Mouse (Mus musculus): ENCODE measurements around the gene Etfbkmt.
"Not testable (repeated sequence)": the region's sequence is repeated elsewhere in the genome, so short reads cannot be mapped to it uniquely, and the experiment has no call there.

The Etfbkmt gene

DNA sequence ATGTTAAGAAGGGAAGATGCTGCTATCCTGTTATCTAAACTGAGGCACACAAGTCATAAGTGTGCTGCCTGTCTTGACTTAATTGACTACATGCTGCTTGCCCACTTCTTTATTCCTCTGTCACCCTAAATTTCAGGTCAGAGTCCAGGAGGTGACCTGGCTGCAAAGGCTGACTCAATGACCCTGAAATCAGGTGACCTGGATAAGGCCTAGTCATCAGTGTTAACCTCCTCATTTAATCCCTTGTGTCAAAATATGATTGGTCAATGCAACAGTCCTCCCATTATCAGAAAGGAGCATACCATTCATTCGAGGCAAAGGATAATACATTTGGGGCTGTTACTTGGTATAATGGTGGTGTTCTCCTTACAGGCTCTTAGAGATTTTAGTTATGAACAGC is at the start of gene Etfbkmt:
TSS of gene Etfbkmt (plus strand) at position 379 of the 400 bp plus-strand sequence.
- CTCF ChIA-PET: no interaction called here

DNA sequence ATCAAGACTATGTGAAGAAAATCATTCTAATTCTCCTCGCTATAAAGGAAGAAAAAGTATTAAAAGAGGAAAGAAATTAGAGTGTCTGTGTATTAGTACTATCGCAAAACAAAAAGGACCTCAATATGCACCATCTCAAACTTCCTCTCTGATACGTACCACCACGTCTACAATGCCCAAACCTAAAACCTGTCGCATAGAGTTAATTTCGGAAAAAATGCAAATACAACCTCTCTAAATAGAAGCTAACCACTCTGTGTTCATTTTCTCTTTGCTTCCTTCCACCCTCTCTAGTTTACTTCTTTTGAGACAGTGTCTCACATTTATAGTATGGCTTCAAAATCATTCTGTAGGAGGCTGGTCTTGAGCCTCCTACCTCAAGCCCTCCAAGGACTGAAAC is 47.2 kb upstream of the Etfbkmt start:
- CTCF ChIA-PET: interaction anchor here (0.6 kb wide), 1 partner anchor 109 kb away, joined by 4 read pairs; no protein-coding TSS in a partner anchor

DNA sequence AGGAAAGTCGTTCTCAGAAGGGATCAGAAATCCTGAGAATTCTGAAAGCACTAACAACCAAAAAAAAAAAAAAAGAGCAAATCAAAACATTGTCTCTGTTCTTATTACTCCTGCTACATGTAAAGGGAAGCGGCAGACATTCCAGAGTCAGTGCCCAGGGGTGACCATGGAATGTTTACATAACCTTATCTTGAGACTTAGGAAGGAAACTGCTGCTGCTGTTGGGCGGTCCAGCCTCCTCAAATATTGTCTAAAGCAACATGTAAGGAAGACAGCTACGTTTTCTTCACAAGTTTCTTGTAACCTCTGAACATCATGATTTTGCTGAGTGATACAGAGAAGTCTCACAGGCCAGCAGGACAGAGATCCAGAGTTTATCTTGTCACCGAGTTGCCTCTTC is 46.2 kb upstream of the Etfbkmt start:
- CTCF ChIA-PET: interaction anchor here (0.6 kb wide), 1 partner anchor 58 kb away, joined by 3 read pairs; no protein-coding TSS in a partner anchor

DNA sequence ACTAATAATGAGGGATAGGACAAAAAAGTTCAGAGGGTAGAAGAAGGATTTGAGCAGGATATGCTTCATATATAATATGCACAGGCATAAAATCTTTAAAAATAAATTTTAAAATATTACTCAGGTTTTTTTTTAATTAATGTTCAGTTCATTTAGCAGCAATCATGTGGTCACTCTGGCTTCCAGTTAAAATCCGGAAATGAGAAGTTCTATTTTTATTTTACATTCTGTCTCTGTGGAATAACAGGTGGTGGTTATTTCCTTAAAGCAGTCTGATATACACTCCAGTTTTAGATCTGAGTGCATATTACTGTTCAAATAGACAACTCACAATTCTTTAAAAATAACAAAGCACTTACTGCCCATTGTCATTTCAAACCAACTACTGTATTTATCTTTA is 45.1 kb upstream of the Etfbkmt start:
- CTCF ChIA-PET: no interaction called here

DNA sequence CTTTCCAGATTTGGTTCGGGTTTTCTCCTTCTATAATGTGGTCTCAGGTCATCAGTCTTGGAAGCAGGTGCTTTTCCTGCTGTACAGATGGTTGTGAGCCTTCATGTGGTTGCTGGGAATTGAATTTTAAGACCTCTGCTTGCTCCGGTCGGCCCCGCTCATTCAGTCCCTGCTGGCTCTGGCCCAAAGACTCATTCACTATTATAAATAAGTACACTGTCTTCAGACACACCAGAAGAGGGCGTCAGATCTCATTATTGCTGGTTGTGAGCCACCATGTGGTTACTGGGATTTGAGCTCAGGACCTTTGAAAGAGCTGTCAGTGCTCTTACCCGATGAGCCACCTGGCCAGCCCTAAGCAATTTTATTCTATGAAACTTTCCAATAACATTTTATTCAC is 44.3 kb upstream of the Etfbkmt start:
- CTCF ChIA-PET: no interaction called here

DNA sequence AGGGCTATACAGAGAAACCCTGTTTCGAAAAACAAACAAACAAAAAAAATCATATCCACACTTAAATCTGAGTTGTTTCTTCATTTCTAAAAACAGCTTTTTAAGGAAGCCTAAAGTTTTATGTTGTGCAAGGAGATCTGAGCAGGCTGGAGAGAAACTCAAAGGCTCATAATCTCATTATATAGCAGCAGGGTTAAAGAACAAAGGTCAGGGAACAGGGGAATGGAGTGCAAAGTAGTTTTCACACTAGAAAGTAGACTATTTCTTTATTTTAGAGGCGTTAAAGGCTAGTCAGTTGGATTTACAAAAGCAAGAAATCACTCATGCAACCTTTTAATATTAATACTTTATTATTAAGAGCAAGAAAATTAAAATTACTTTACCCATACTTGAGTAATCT is 43.4 kb upstream of the Etfbkmt start:
- CTCF ChIA-PET: interaction anchor here (0.6 kb wide), 1 partner anchor 23 kb away, joined by 3 read pairs; no protein-coding TSS in a partner anchor

DNA sequence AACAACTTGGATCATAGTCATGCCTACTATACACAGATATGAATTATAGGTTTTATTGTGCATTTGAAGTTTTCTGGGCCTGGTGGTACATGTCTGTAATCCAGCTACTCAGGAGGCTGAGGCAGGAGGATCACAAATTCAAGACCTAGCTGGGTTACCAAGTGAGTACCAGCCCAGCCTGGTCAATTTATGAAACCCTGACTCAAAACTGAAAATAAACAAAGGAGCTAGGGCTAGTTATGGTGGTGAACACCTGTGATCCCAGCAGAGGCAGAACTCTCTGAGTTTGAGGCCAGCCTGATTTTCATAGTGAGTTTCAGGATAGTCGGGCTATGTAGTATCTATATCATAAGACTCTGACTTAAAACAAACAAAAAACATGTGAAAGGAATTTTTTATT is 42.4 kb upstream of the Etfbkmt start:
- CTCF ChIA-PET: no interaction called here

DNA sequence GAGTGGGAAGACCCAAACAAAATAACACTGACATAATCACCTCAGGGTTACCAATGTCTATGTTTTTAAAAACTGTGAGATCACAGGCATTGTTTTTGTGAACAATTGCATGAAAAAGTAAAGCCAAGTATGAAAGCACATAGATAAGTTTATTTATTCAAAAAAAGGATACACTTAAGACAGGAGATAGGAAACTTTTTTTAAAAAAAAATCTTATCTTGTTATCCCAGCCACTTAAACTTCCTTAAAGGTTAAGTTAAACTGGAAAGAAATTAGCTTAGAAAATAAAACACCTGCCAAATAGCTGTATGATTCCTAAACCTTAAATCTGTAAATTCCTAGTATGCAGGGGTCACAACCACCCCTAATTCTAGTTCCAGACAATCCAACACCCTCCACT is 40.7 kb upstream of the Etfbkmt start:
- CTCF ChIA-PET: interaction anchor here (0.7 kb wide), 1 partner anchor 8 kb away, joined by 4 read pairs; no protein-coding TSS in a partner anchor

DNA sequence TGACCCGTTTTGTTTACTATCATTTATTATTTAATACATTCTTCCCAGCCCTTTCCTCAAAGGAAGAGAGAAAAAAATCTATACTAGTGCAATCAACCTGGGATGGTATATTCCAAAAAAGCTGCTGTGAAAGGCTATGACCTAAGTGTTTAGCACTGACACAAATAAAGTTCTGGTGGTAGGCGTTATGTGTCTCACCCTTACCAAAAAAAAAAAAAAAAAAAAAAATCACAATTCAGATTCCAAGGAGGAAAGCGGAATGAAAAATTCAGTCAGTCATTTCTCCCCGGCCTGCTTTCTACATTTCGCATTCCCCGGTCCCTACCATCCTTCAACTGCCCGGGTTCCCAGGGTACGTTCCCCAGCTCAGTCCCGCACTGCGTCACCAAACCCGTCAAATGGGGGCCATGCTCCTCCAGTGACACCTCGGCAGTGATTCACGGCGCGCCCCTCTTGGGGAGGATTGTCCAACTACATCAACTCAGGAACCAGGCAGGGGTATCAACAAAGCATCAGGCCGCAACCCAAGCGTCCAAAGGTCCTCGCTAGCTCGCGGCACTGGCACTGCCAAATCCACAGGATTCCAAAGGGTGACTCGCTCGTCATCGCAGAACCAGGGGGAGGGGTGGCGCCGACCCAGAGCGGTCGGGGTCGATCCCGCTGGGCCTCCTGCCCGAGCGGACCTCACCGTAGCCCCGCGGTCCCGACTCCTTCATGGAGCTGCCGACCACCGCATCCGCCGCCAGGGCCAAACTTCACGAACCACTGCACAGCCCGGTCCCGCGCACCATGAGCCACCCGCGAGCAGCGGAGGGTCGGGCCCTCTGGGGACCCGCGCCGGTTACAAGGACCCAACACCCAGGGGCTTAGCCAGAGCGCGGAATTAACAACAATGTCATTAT is 39.2 kb upstream of the Etfbkmt start:
- CTCF ChIA-PET: interaction anchor here (0.6 to 0.7 kb wide), 2 partner anchors 23 to 118 kb away, joined by 5 to 8 read pairs; no protein-coding TSS in a partner anchor

DNA sequence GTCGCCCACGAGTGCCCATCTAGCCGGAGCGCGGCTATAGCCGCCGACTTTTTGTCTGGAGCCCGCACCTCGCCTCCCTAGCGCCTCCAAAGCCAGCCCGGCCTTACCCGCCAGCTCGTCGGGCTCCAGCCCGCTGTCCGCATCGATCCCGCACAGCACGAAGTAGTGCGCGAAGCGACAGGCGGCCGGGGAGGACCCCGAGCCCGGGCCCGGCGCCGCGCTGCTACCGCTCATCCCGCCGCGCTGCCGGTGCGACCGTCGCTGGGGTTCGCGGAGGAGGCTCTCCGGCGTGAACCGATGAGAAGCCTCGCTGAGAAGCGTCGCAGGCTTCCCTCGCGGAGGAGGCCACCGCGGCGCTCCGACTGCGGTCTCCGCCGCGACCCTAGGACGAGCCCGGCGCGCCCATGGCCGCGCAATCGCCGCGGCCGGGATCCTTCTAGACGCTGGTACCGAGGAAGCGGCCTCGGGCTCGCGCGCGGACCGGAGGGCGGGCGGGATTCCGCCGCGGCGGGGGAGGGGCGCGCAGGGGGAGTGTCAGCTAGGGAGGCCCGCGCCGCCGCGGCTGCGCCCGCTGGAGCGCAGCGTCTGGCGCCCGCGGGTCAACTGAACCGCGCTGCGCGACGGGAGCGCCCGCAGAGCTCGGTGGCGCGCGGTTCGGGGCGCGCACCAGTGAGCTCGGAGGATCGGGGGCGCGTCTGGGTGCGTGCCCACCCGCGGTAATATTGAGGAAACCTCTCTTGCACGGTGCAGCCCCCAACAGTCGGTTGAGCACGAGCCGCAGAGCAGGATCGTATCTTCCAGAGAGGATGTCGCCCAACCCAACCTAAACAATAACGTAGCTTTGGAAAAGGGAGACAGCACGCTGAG is 38.3 kb upstream of the Etfbkmt start, which contains the start of gene Dennd5b:
TSS of gene Dennd5b (minus strand) at position 605 of the 867 bp plus-strand sequence.
- CTCF ChIA-PET: no interaction called here

DNA sequence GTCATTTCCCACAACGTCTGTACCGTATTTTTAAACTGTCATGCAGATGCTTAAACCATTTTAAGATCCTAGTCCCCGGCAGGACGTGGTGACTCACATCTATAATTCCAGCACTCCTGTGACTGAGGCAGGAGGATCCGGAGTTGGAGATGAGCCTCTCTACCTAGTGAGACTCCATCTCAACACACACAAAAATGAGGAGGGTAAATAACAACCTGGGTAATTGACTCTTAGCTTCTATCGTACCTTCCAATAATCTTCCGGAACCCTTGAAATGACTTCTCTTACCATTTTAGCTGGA is 37.8 kb upstream of the Etfbkmt start:
- CTCF ChIA-PET: interaction anchor here (0.9 kb wide), 1 partner anchor 16 kb away, joined by 3 read pairs; no protein-coding TSS in a partner anchor

DNA sequence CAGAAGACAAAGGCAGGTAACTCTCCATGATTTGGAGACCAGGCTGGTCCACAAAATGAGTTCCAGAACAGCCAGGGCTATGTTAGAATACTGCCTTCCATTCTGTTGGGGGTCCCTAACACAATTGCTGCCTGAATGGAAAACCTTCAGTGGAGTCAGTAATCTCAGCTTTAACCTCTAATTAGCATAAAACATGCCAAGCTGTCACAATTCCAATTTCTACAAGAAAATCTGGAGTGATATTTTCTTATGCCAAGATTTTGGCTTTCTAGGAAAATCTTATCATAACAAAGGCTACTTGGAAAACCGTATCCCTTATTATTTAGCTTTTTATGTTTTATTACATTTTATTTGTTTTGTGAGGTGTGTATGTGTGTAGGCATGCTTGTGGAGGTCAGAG is 36.2 kb upstream of the Etfbkmt start:
- CTCF ChIA-PET: no interaction called here

DNA sequence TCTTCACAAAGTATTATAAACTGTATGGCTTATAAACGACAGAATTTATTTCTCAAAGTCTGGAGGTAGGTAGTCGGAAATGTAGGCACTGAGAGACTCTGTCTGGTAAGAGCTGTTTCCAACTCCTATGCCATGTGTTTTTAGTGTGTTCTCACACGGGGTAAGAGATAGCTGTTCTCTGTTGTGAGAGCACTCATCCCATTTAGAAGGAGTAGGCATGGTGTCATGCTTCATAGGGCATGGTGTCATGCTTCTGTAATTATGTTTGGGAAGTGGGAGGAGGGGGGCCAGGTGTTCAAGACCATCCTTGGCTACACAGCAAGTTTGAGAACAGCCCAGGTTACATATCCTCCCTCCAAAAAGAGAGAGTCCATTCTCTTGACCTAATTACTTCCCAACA is 32.0 kb upstream of the Etfbkmt start:
- CTCF ChIA-PET: no interaction called here

DNA sequence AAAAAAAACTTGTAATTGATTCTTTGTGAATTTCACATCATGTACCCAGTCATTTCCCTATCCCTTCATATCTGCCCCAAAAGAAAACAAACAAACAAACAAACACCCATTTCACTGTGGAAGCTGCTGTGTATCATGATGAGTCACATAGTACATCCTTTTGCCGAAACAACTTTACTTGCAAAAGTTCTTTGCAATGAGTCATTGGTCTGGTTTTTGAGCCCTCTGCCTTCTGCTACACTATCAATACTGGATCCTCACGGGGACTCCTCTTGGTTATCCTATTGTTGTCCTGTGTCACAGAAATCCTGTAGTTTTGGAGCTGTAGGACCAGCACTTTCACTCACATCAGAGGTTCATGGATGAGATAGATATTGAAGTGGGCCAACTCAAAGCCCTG is 30.7 kb upstream of the Etfbkmt start:
- CTCF ChIA-PET: interaction anchor here (0.7 kb wide), 1 partner anchor 290 kb away, joined by 9 read pairs; no protein-coding TSS in a partner anchor

DNA sequence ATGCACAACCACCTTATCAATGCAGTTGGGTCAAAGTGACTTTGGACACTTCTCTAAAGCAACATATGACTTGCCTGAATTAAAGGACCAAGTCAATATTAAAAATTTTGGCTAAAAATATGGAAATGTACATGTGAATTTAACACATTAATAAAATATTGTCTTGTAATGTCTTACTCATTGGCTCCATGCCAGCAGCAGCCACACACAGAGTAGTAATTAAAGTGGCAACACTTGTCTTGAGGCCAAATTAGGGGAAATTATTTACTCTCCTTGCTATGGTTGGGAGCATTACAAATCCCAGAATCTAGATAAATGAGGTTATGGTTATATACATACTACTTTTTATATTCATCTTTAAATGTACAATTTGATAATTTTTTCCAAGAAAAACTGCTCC is 22.7 kb upstream of the Etfbkmt start:
- CTCF ChIA-PET: interaction anchor here (0.7 kb wide), 1 partner anchor 55 kb away, joined by 3 read pairs; no protein-coding TSS in a partner anchor

DNA sequence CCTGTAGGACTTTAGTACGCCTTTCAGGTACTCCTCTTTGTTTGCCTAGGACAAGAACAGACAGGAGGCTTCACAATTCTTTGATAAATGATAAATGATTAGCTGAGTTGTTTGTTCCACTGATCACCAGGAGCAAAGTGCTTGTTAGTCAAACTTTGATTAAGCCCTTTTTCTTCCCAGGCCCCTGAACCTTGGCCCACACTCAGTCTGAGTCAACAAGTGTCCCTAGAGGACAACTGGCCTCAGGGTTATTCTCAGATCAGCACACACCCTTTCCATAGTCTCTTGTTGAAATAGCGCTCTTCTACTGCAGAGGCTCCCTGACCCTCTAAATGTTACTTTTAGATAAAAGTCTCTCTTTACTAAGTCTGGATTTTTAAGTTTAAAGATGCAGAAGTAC is 20.7 kb upstream of the Etfbkmt start:
- CTCF ChIA-PET: interaction anchor here (0.7 to 1.4 kb wide), 4 partner anchors 12 to 107 kb away, joined by 3 to 4 read pairs (median 3); no protein-coding TSS in a partner anchor

DNA sequence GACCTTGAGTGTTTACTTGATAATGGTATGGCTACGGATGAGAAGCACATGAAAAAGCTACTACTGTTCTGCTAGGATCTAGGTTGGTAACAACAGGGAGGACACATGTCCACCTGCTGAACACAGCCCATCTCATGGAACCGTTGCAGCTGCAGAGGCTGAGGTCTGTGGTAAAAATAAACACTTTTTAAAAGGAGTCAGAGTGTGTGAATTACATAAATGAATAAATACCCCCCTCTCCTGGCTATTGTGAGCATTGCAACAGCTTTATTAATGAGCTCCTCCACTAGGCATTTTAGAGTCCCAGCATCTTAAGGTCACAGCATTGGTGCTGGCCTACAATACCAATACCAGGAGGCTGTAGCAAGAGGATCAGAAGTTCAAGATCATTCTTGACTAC is 19.8 kb upstream of the Etfbkmt start:
- CTCF ChIA-PET: interaction anchor here (1.1 to 1.4 kb wide), 2 partner anchors 13 to 62 kb away, joined by 3 to 4 read pairs; no protein-coding TSS in a partner anchor

DNA sequence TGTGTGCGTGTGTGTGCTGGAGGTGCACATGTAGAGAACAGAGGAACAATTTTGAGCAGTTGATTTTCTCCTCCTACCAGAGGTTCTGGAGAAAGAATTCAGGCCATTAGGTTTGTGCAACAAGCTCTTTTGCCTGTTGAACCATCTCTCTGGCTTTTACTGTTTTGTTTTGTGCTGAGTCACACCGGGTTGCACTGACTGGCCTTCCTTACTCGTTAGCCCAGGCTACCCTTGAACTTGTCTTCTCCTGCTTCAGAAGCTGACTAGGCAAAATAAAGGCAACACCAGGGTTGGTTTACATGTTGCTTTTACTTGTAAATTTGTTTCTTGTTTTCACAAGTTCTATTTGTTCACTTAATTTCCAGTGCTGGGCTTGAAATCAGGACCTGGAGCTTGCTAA is 16.6 kb upstream of the Etfbkmt start:
- CTCF ChIA-PET: interaction anchor here (0.6 kb wide), 1 partner anchor 298 kb away, joined by 3 read pairs; no protein-coding TSS in a partner anchor

DNA sequence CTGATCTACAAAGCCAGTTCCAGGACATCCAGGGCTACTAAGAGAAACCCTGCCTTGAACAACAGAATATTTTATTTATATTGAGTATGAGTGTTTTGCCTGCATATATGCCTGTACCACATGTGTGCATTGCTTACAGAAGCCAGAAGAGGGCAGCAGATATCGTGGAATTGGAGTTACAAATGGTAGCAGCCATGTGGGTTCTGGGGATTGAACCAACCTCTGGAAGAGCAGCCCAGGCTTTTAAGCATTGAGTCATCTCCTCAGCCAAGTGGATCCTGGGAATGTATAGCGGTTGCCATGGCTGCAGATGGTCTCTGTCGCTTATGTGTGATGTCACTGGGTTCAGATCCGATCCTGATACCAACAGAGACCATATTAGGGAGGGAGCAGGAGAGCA is 13.0 kb upstream of the Etfbkmt start:
- CTCF ChIA-PET: interaction anchor here (0.7 kb wide), 1 partner anchor 179 kb away, joined by 12 read pairs; no protein-coding TSS in a partner anchor

DNA sequence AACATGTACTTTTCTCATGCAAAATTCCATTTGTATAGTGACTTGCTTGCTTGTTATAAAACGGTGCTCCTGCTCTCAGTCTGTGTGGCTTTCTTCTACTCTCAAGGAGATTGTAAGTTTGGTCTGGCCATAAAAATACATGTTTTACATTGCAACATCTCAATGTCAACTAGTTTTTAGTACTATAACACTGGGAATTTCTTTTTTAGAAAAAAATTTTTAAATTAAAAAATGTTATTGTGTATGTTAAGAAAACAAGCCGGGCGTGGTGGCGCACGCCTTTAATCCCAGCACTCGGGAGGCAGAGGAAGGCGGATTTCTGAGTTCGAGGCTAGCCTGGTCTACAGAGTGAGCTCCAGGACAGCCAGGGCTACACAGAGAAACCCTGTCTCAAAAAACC is 9.8 kb upstream of the Etfbkmt start, which contains the start of gene Gm10203:
TSS of gene Gm10203 (plus strand) at position 301 of the 400 bp plus-strand sequence.
- CTCF ChIA-PET: not testable (repeated sequence)

DNA sequence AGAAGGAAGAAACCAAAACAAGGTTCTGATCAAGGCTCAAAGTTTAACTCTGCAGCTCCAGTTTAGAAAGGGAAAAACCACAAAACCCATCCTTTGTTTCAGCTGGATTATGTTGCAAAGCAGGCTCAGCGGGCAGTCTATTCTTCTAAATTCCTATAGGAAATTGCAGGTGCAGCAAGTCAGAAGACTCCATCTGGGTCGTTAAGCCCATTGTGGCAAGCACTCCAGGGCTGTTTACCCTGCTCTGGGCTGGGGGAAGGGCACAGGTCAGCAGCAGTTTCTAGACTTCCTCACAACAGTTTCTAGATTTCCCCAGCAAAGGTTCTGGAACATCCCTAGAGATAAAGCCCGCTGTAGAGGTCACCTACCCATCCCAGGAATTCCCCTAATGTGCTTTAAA is 8.5 kb upstream of the Etfbkmt start:
- CTCF ChIA-PET: interaction anchor here (0.6 kb wide), 1 partner anchor 415 kb away, joined by 3 read pairs; no protein-coding TSS in a partner anchor

Measured in spleen, embryonic (tissue).